Mouse (Mus musculus) G1E (cell line): ENCODE results near the gene Adora2b. TPM values are rescaled to one million over a fixed set of nuclear protein-coding genes. Genes with fewer than 3 reads are reported as not detected.

Source experiments
- ATAC-seq: 2 replicates; pipeline ENCODE4 v1.8.0; 2016; ENCODE audit warnings: mild to moderate bottlenecking; ENCODE audit not compliant: insufficient number of reproducible peaks, poor library complexity, low FRiP score, severe bottlenecking; ENCODE audit errors: extremely low read depth
- DNase-seq: peaks from one replicate; pipeline ENCODE4 v3.0.0; 2012; ENCODE audit warnings: low spot score
- H3K27me3 ChIP-seq: 2 replicates; pipeline ENCODE4 v1.6.1; 2012; ENCODE audit warnings: mild to moderate bottlenecking, low read length, inconsistent platforms; ENCODE audit not compliant: insufficient read depth
- H3K36me3 ChIP-seq: replicated peaks from 2 replicates; pipeline ENCODE3; 2012; ENCODE audit warnings: mild to moderate bottlenecking, inconsistent platforms
- H3K4me1 ChIP-seq: 2 replicates; pipeline ENCODE4 v1.6.1; 2012; ENCODE audit warnings: low read depth, low read length, inconsistent platforms, mixed read lengths; ENCODE audit not compliant: insufficient read depth
- H3K4me3 ChIP-seq: 2 replicates; pipeline ENCODE4 v1.5.1; 2012; ENCODE audit warnings: low read depth, mild to moderate bottlenecking, inconsistent platforms, low read length, moderate library complexity, mixed read lengths
- H3K9me3 ChIP-seq: replicated peaks from 2 replicates; pipeline ENCODE4 v1.6.1; 2012; ENCODE audit warnings: inconsistent platforms
- CTCF ChIP-seq: IDR thresholded peaks from 2 replicates; pipeline ENCODE4 v1.5.1; 2012; ENCODE audit warnings: low read depth, low read length, inconsistent platforms, mixed read lengths
- GATA1 ChIP-seq: IDR thresholded peaks from 2 replicates; pipeline ENCODE4 v1.6.1; 2012; ENCODE audit warnings: borderline replicate concordance, low read length, inconsistent platforms, mixed read lengths
- GATA2 ChIP-seq: IDR thresholded peaks from 2 replicates; pipeline ENCODE4 v1.6.1; 2012; ENCODE audit warnings: low read depth, low read length, inconsistent platforms, borderline replicate concordance
- POLR2AphosphoS5 ChIP-seq: IDR thresholded peaks from 2 replicates; pipeline ENCODE4 v1.6.1; 2012; ENCODE audit warnings: low read depth, low read length, inconsistent platforms; ENCODE audit not compliant: insufficient replicate concordance
- TAL1 ChIP-seq: conservative IDR thresholded peaks from 2 replicates; pipeline ENCODE4 v1.6.1; 2012; ENCODE audit warnings: low read depth, low read length, inconsistent platforms, mixed read lengths
- polyA plus RNA-seq: library from polyadenylated mRNA; stranded (reverse); fragments of >175 nt; gene quantifications from 2 replicates; pipeline ENCODE4 v1.2.3, GENCODE M21; 2012
- total RNA-seq, 2 experiments: library from RNA; stranded (forward) in 1 of 2; stranded (reverse) in 1 of 2; fragments of 200-1000 nt in 1 of 2; fragments of >200 nt in 1 of 2; fragmentation: Nextera tagmentation in 1 of 2; gene quantifications; 2 replicates each; pipeline ENCODE4 v1.2.3; 2014 to 2017

Adora2b gene
- total and polyA plus RNA-seq, 3 experiments, result 0.04 to 0.16 TPM; not detected in 1

- Histone ChIP-seq H3K4me3 (no peak overlapping the region), H3K9me3 (no peaks in the 10 kb centered on the region), H3K4me1 (0 out of 2 replicates have a peak, but pooled peaks cover 3% of the 10 kb centered on the region), H3K27me3 (peaks cover 19% of the 10 kb centered on the region), H3K36me3 (peaks cover 10% of the 10 kb centered on the region)
- no peak for DNase-seq
- TF ChIP-seq TAL1 (no peak), GATA2 (no peak), CTCF (no peak), GATA1 (no peak), POLR2AphosphoS5 (no peak)
- no peak for ATAC-seq
Measured at GRCm38 (mm10) chr11:62215107-62215506, 33.7 kb upstream of the Adora2b start.

DNA sequence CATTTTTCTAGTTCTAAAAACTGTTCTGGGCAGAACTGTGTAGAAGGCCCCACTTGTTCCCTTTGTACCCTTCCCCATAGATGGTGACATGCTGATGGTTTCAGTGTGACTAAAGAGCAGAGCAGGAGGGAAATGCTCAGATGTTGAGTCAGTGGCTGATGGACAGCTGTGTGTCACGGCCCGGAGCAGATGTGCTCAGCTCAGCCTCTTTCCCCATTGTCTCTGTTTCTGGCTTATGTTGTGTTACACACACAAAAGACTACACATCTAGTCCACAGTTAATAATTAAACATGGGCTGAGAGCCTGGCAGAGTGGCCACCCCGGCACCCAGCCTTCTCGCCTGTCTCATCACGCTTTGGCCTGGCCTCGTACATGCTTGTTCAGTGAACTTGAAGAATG lies 31.0 kb upstream of the Adora2b start:
- Histone ChIP-seq H3K27me3 (peaks cover 31% of the 10 kb centered on the region), H3K9me3 (no peaks in the 10 kb centered on the region), H3K4me3 (no peak overlapping the region), H3K36me3 (peaks cover 16% of the 10 kb centered on the region), H3K4me1 (peaks cover 3% of the 10 kb centered on the region; the same call in 1 of the 2 replicates)
- ATAC-seq (no peak), DNase-seq (no peak)
- TF ChIP-seq POLR2AphosphoS5 (no peak), GATA1 (no peak), GATA2 (no peak), CTCF (no peak), TAL1 (no peak)

DNA sequence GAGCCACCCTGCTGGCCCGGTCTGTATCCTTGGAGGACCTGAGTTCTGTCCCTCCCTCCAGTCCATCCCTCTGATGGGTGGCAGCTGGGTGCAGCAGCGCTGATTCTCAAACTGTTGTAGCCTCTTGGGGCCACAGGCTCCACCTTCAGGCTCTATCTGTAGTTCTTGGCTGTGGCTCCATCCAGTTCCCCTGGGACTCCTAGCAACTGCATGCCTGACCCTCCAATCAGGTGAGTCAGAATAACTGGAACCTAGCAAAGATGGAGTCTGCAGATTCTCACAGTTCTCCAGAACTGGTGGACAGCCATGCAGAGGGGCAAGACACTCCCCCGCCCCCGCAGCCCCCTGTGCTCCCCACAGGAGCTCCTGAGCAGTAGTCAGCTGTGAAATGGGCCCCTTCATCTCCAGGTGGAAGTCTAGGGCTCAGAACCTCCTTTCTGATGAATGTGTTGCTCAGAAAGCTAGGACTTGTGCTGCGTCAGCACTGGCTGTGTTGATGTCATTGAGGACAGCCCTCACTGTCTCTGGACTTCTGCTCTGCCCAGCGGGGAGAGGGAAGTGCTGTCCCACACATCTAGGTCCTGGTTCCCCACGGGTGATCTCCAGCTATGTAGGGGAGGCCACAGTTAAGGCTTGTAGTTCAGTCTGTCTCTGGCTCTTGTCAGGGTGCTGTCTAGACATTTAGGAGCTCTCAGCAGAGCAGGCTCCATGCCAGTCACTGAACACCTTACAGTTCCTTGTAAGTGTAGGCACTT lies 27.9 kb upstream of the Adora2b start:
- H3K4me1 ChIP-seq, result peaks cover 3% of the 10 kb centered on the region; the same call in 1 of the 2 replicates

DNA sequence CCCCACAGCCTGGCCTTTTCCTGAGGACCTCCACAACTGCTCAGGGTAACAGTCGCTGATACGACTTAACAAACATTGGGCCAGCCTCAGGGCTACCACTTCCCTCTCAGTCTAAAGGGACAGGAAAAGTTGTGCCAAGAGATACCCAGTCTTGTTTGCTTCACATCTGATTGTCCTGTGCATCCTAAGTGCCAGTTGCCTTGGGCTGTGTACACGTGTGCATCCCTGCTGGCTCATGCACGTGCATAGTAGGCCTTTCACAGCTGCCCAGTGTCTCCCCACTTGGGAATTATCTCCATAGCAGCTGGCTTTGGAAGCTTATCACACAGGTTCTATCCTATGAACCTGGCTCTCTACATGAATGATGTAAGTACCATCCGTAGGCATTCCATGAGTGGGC lies 25.4 kb upstream of the Adora2b start:
- H3K4me1 ChIP-seq, result peaks cover 2% of the 10 kb centered on the region; the same call in 1 of the 2 replicates
- H3K9me3 ChIP-seq, result no peaks in the 10 kb centered on the region
- peaks cover 33% of the 10 kb centered on the region for H3K27me3 ChIP-seq
- no peak for DNase-seq
- H3K36me3 ChIP-seq, result peaks cover 14% of the 10 kb centered on the region
- no peak for TF ChIP-seq GATA1
- no peak for TF ChIP-seq TAL1
- no peak for TF ChIP-seq POLR2AphosphoS5
- TF ChIP-seq CTCF, result no peak
- TF ChIP-seq GATA2, result no peak
- H3K4me3 ChIP-seq, result no peak overlapping the region
- ATAC-seq, result no peak

More for the DNA sequence above, 27.9 kb upstream of the Adora2b start:
- no peaks in the 10 kb centered on the region for H3K9me3 ChIP-seq
- no peak for DNase-seq
- H3K27me3 ChIP-seq, result peaks cover 34% of the 10 kb centered on the region
- no peak for ATAC-seq
- TF ChIP-seq CTCF (no peak), TAL1 (no peak), POLR2AphosphoS5 (no peak), GATA2 (no peak), GATA1 (no peak)
- peaks cover 14% of the 10 kb centered on the region for H3K36me3 ChIP-seq
- no peak overlapping the region for H3K4me3 ChIP-seq

DNA sequence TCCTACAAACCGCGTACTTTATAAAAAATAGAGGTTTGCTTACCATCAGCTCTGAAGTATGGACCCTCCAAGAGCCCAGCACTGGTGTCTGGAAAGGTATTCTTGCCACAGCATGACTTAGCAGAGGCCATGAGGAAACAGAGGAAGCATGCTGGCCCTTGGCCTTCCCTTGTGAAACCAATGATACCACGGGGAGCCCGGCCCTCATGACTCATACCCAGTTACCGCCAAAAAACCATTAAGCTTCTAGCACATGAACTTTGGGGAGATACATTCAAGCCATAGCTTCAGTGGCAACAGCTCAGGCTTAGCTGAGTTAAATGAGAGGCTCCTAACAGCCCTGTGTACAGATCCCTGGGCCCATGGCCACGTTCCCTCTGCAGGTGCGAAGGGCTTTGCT lies 24.8 kb upstream of the Adora2b start:
- no peak for DNase-seq
- ATAC-seq, result no peak
- TF ChIP-seq CTCF (no peak), GATA1 (no peak), TAL1 (no peak), POLR2AphosphoS5 (no peak), GATA2 (no peak)
- Histone ChIP-seq H3K4me1 (no peaks in the 10 kb centered on the region; the same call in 1 of the 2 replicates), H3K9me3 (no peaks in the 10 kb centered on the region), H3K27me3 (peaks cover 35% of the 10 kb centered on the region), H3K36me3 (peaks cover 14% of the 10 kb centered on the region), H3K4me3 (no peak overlapping the region)

- TF ChIP-seq GATA1 (no peak), TAL1 (no peak), CTCF (no peak), POLR2AphosphoS5 (no peak), GATA2 (no peak)
- DNase-seq (no peak), ATAC-seq (no peak)
- Histone ChIP-seq H3K9me3 (no peaks in the 10 kb centered on the region), H3K36me3 (peaks cover 6% of the 10 kb centered on the region), H3K4me3 (no peak overlapping the region), H3K4me1 (no peaks in the 10 kb centered on the region; the same call in 1 of the 2 replicates), H3K27me3 (peaks cover 34% of the 10 kb centered on the region)
Measured at GRCm38 (mm10) chr11:62224797-62225196, 24.0 kb upstream of the Adora2b start.
